Mouse (Mus musculus) forelimb bud, embryonic 11.5 days (tissue): ENCODE results near the gene Xylt2.
"Not testable (repeated sequence)": the region's sequence is repeated elsewhere in the genome, so short reads cannot be mapped to it uniquely, and the experiment has no call there.

ENCODE experiments used
- DNase-seq: peaks from one replicate; pipeline ENCODE4 v3.0.0-alpha.2; 2012; ENCODE audit warnings: low read depth, low spot score

Gene Xylt2

DNA sequence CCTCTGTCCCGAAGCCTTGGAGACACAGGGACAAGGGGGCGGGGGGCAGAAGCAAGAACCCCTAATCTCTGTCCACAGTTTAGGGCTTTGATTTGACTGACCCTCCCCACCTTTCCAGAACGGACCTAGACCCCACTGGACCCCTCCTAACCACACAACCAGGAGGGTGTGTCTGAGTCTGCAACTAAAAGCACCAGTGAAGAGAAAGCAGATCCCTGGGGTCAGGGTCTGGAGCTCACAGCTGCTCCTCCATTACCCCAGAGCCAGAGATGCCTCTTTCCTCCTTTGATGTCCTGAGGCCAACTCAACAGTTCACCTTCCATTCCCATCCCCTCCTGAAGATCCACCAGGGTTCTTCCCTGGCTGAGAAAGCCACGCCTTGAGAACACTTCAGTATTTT, 1.0 kb downstream of the Xylt2 start:
- no peak for DNase-seq

DNA sequence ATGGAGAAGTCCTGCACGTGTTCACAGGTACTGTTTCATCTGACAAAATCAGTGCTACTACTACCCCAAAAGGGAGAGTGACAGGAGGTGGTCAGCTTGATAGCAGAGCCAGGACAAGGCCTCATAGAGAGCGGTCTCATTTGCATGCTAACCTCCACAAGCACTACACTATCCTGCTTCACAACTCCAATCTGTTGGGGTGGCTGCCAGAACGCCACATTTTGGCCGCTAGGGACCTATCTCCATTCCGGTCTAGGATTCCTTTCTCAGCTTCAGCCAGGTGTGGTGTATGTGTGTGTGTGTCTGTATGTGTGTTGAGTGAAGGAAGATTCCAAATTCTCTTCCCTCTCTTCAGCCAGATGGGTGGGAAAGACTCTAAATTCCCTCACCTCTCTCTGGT, 1.9 kb downstream of the Xylt2 start:
- no peak for DNase-seq

- no peak for DNase-seq
Observed at GRCm38 (mm10) chr11:94674984-94675383, 2.3 kb downstream of the Xylt2 start.

- DNase-seq, result no peak
Observed at GRCm38 (mm10) chr11:94665281-94665680, 12.0 kb downstream of the Xylt2 start.

DNA sequence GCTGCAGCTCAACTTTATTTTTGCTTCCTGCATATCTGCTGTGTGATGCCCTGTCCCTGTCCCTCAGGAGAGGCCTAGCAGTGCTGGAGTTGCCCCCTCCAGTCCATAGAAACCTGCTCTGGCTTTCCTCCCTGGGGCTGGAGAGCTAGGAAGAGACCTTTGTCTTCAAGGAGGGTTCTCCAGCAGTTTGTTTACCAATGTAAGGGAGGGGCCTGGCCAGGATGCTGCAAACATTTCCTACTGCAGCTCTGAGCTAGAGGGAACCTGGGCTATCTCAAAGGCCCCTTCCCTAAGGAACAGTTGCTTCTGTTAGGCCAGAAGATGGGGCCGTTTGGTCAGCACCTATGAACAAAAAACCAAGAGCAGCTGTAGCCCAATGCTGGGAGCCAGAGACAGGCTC, 16.0 kb downstream of the Xylt2 start:
- no peak for DNase-seq

DNA sequence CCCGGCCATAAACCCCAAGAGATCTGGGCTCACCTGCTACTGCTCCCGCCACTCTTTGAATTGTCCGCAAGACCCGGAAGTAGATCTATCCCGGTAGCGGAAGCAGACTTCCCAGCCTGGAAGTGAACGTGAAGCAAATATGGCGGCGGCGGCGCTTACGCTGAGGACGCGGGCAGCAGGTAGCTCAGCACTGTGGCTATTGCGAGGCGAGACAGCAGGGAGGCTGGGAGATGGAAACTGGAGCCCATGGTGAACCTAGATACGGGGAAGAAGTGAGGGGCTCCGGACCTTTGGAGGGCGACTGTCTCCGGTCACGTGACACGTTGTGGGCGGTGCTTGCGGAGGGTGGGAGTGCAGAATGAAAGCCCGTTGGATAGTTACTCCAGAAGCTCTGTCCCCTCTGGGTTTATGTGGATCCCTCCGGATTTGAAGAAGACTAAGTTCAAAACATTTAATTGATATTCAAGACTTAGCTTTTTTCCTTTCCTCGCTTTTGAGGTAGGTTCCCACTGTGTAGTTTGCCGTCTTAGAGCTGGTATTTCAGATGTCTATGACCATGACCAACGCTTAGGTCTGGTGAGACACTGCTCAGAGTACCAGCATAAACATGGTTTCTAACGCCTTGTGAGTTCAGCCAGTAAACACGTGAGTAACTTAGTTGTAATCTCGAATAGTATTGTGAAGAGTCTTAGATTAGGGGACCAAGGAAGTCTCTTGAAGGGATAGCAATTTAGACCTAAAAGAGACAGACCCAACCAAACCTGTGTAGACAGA, 23.5 kb downstream of the Xylt2 start, which contains the start of the genes Mrpl27 and Eme1:
TSS of gene Mrpl27 (plus strand) at position 105 of the 774 bp plus-strand sequence.
TSS of gene Eme1 (minus strand) at position 302 of the 774 bp plus-strand sequence.
- peak; percentile 75 for DNase-seq

DNA sequence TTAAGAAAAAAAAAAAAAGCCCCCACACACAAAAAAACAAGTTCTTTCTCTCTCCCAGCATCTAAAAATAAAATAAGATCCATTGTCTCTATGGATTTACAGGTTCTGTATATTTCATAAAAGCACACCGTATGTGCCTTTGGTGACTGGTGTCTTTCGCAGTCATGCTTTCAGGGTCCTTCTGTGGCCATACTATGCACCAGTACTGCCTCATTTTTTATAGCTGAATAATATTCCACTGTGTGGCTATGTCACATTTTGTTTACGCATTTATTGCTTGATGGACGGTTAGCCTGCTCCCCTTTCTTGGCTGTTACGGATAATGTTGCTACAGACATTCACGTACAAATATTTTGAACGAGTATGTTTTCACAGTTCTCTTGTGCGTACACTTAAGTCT, 24.3 kb downstream of the Xylt2 start:
- DNase-seq, result no peak

DNA sequence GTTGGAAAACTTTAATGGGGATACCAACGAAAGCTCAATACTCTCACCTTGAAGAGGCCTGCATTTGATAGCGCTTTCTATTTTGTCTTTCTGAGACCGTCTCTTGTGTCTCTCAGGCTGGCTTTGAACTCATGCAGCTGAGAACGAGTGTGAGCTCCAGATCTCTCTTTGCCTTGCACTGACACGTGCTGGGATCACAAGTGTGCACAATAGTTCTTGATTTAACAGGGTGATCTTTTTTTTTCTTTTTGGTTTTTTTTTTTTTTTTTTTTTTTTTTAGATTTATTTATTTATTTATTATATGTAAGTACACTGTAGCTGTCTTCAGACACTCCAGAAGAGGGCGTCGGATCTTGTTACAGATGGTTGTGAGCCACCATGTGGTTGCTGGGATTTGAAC, 26.1 kb downstream of the Xylt2 start:
- DNase-seq, result not testable (repeated sequence)

- DNase-seq, result no peak
Observed at GRCm38 (mm10) chr11:94646457-94646856, 30.9 kb downstream of the Xylt2 start.

GRCm38 (mm10) chr11:94644461-94645219, 32.7 kb downstream of the Xylt2 start:
- DNase-seq, result no peak

GRCm38 (mm10) chr11:94634431-94634830, 42.9 kb downstream of the Xylt2 start:
- no peak for DNase-seq

- no peak for DNase-seq
Observed at GRCm38 (mm10) chr11:94632988-94633387, 44.3 kb downstream of the Xylt2 start.

GRCm38 (mm10) chr11:94631969-94632368, 45.3 kb downstream of the Xylt2 start:
- DNase-seq, result no peak

GRCm38 (mm10) chr11:94630199-94631011, 46.9 kb downstream of the Xylt2 start:
- peak; percentile 10 for DNase-seq

DNA sequence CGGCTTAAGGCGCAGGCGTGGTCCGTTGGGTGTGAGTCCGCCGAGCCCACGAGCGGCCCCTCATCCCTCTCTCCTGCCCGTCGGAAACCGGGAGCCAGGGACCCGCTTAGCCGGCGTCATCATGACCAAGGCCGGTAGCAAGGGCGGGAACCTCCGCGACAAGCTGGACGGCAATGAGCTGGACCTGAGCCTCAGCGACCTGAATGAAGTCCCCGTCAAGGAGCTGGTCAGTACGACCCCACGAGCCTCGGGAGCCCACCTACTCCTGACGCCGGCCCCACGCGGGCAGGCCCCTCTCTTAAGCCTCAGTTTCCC, 47.5 kb downstream of the Xylt2 start:
- DNase-seq, result peak; percentile 19

DNA sequence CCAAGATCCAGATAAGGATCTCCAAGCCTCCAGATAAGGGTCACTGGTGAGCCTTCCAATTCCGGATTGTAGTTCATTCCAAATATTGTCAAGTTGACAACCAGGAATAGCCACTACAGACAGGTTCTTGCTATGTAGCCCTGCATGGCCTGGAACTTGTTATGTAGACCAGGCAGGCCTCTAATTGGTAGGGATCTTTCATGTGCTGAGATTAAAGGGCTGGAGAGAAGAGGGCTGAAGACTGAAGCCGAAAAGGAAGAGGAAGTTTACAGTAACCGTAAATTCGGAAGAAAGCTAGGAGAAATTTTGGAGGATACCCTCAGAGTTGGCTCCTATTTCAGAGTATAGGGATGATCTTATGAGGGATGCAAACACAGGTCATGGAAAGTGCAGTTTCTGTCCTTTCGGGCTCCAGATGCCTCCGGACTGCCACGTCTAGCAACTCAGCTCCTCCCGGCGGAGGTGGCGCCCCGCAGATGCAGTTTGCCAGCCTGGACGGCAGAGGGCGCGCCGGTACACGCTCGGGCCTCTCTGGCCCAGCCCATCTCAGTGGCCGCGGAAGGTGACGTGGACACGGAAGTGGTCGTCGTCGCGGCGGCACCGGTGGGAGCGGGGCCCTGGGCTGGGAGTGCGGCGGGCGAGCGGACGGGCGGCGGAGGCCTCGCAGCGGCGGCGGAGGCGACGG, 48.0 kb downstream of the Xylt2 start, which contains the start of gene Lrrc59:
TSS of gene Lrrc59 (plus strand) at position 569 of the 685 bp plus-strand sequence.
- peak; percentile 90 for DNase-seq

GRCm38 (mm10) chr11:94622162-94622561, 55.2 kb downstream of the Xylt2 start:
- no peak for DNase-seq

DNA sequence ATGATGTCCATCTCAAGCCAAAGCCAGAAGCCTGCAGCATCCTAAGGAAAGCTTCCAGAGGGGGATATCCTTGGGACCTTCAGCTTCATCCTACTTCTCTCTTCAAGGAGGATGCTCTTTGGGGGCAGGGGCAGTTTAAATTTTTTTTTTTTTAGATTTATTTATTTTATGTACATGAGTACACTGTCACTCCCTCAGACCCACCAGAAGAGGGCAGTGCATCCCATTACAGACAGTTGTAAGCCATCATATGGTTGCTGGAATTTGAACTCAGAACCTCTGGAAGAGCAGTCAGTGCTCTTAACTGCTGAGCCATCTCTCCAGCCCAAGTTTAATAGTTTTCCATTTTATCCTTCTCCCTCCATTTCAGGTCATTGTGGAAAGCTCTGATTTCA, 55.9 kb downstream of the Xylt2 start:
- no peak for DNase-seq

- no peak for DNase-seq
Observed at GRCm38 (mm10) chr11:94620766-94621457, 56.4 kb downstream of the Xylt2 start.

GRCm38 (mm10) chr11:94617646-94618045, 59.7 kb downstream of the Xylt2 start:
- DNase-seq, result no peak

GRCm38 (mm10) chr11:94615494-94615893, 61.8 kb downstream of the Xylt2 start:
- DNase-seq, result no peak
